Mouse (Mus musculus): ENCODE measurements at regions not wholly inside any gene's neighbourhood (a gene's known extent, or its start where the extent isn't known, plus 50 kb on each side); places are given as distances from the start of the nearest gene placed in this dataset.

DNA sequence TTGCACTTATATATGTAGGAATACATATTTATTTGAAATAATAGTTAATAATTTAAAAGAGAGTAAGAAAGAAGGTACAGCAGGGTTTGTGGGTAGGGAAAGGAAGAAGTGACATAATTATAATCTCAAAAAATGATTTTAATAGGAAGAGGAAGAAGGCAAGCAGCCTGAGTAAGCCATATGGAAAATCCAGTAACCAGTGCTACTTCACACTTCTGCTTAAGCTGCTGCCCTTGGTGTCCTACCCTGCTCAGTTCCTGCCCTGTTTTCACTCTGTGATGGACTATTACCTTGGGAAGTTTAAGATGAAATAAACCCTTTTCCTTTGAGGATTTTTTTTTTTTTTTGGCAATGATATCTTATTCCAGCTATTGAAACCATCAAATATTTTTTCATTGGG lies 537.5 kb upstream of the Zeb2 start:
- no peak for DNase-seq (ENCODE audit: low spot score in 2 of 2)

DNA sequence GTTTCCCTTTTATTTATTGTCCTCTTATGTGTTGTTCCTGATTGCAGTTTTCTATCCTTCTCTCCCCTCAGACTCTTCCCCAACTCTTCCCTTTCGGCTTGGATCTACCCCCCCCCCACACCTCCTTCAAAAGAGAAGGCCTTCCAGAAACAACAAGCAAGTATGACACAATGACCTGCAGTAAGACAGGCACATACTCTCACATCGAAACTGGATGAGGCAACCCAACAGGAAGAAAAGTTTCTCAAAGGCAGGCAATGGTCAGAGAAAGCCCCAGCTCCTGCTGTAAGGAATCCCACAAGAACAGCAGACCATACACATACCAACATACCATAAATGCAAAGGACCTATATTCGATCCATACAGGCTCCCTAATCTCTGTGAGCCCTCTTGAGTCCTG lies 535.8 kb upstream of the Zeb2 start:
- no peak for DNase-seq (ENCODE audit: low spot score in 2 of 2)

DNA sequence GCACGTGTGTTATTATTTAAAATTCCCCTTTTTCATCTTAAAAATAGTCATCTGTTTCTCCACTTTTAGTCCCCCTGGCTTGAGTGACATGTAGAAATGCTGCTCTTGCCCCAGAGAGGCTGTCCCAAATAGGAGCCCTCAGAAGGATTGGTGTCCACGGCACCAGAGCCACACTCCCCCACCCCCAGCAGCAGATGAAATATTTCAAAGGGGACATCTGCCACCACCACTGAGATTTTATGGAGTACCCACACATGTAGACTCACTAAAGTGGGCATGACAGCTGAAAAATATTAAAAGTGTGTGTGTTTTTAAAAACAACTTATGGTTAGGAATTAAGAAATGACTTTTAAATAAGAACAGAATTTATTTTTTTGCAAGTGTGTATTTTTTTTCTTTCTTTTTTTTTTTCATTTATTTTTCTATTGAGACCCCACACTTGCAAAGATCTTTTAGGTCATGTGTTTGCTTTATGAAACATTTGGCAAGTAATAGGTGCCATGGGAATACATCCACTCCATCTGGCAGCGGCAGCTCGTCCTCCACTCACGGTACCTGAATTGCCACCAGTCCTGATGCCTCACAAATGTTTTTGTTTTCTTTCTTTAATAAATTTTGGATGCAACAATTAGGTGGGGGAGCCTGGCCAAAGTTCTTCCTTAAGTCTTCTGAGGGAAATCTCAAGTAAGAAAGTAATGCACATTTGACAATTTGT lies 533.2 kb upstream of the Zeb2 start:
- DNase-seq (ENCODE audit: low spot score in 2 of 2): no peak

DNA sequence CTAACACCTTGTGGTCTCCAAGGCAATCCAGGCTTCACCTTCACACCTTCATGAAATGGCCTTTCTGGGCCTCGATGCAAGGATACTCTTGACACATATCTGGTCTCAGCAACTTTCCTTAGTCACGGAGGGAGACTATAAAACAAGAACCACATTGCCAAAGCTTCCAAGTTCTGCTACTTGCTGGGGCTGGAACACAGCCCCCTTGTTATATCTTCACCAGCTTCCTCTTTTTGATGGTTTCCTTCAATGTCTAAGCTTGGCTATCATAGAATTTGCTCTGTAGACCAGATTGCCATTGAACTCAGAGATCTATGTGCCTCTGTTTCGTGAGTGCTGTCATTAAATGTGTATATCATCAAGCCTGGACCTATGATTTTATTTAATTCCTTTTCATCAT lies 530.7 kb upstream of the Zeb2 start:
- no peak for DNase-seq (ENCODE audit: low spot score in 2 of 2)

DNA sequence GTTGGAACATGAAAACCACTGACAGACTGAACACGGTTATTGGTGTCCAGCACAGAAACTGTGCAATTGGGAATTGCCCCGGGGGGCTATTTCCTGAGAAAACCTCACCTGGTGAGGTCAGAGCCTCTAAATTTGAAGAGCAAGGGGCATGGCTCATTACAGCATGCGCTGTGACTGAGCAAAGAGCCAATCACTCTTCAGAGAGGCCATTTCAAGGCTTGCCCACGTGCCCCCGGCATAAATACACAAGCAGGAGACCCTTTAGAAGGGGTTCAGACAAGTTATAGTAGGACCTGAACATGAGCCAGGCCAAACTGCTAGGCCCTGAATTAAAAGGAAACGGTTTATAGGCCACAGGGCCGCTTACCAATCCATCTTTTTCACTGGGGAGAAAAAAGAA lies 512.9 kb upstream of the Zeb2 start:
- DNase-seq (ENCODE audit: low spot score in 2 of 2): no peak

DNA sequence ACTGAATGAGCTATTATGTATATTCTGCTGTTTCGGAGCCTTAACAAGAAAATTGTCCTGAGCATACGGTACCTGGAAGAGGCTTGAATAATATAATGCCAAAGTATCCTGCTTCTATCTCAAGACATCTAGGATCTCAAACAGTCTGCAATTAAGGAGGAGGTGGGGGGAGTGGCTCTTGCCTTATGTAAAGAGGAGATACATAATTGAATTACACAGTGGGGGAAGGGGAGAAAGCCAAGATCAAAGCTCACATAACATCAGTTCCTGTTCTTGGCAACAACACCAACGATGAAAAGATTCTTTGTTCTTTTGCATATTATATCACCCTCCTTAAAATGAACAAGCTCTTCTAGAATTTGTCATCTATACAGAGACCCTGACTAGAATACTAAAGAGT lies 512.4 kb upstream of the Zeb2 start:
- DNase-seq (ENCODE audit: low spot score in 2 of 2): no peak

DNA sequence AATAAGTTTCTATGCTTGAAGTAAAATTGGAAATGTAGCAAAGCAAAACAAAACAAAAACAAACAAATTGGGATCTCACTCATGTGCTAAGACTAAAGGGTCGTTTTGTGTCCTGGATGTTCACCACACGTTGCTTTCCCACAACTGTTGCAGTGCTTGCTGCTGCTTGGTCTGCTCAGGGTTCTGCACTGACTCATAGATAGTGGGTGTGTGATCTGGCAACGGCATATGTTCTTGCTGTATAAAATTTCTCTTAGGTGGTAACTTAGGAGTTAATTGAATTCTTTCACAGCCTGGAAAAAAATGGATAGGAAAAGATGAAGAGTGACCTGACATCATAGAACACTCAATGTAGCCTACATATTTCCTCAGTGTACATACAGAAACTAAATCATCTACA lies 505.9 kb upstream of the Zeb2 start:
- DNase-seq (ENCODE audit: low spot score in 2 of 2): no peak

DNA sequence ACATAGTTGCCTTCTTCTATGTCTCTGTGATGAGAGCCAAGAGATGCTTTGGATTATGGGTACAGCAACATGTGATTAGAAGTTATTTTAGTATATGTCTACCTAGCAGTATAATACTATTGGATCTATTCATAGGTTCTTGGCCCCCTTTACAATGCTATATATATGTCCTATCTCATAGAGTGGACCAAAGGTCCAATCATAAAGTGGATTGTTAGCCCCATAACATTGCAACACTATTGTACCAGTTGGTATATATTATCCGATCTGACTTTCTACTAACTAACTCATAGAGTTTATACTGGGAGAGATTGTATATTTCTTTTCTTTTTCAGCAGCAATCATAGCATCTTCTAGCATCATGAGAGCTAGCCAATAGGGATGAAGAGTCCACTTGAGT lies 491.7 kb upstream of the Zeb2 start:
- no peak for DNase-seq (ENCODE audit: low spot score in 2 of 2)

DNA sequence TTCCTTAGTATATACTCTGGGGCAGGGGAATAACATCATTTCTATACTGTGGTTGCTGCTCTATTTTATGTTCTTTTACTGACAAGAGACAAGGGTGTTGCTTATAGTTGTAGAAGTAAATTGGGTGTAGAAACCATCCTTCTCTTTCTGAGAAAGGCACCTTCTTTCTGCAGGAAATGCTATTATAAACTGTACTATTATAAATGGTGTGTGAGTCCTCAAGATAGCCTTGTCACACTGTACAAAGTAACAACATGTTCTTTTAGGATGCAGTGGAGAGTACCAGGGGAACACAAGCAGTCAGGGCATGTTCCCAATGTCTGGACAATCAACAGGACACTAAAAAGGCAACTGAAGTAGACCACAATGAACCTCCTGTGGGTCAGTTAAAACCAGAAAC lies 490.2 kb upstream of the Zeb2 start:
- no peak for DNase-seq (ENCODE audit: low spot score in 2 of 2)

DNA sequence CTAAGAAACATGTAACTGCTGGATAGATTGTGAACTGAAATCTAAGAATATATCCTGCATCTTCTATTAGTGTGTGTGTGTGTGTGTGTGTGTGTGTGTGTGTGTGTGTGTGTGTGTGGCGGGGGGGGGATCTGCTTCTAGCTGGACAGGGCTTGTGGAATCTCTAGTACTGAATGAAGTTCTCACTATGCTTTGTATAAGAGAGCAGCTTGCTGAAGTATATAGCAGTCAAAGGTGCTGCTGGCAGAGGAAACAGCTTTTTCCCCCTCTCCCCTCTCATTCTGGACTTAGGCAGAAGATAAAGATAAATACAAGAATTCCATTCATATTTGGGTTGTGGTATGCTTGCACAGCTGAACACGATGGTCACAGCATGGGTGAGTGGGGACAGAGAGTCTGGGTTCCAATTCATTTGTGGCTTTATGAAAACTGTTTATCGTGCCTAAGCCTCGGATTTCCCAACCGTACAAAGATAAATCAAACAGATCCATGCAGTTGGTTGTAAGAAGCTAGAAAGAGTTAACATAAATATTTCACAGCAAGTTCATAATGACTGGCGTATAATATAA lies 484.2 kb upstream of the Zeb2 start:
- no peak for DNase-seq (ENCODE audit: low spot score in 2 of 2)

DNA sequence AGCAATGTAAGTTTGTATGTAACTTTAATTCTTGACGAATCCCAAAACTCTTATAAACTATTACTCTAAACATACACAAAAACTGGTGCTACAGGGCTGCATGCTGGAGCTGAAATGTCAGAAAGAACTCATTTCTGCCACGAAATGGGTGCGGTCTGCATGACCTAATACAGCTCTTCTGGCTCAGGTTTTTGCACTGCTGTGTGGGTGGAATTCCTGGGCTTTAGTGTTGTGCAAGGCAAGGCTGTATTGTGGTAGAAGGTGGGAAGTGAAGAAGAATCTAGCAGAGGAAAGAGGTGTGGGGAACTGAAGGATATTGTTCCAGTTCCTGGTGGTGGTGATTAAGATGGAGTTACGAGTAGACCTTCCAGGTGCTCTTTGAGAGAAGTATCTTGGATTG lies 476.6 kb upstream of the Zeb2 start:
- no peak for DNase-seq (ENCODE audit: low spot score in 2 of 2)

DNA sequence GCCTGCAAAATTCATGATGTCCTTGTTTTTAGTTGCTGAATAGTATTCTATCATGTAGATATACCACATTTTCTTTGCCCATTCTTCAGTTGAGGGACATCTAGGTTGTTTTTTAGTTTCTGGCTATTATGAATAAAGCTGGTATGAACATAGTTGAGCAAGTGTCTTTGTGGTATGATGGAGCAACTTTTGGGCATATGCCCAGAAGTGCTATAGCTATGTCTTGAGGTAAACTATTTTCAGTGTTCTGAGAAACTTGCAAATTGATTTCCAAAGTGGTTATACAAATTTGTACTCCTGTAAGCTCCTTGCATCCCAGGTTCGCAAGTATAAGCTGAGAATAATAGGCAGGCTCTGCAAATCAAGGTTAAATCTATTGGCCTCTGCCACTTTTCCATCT lies 473.8 kb upstream of the Zeb2 start:
- DNase-seq (ENCODE audit: low spot score in 2 of 2): no peak

DNA sequence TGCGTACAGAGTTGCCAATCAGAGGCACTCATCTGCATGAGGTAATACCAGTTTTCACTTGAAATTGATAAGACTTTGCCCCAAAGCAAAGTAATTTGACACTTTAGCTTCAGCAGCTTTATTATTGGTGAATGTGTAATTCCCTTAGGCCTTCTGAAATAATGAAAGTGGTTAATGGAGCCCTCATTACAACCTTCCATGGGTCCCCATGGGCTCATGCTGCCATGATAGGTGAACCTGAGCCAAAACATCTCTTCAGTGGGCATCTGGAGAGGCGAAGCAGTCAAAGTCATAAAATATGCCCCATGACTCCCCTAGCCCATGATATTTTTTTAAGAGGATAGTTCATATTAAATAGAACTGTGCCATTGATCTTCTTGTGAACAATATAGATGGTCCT lies 471.1 kb upstream of the Zeb2 start:
- DNase-seq (ENCODE audit: low spot score in 2 of 2): no peak

DNA sequence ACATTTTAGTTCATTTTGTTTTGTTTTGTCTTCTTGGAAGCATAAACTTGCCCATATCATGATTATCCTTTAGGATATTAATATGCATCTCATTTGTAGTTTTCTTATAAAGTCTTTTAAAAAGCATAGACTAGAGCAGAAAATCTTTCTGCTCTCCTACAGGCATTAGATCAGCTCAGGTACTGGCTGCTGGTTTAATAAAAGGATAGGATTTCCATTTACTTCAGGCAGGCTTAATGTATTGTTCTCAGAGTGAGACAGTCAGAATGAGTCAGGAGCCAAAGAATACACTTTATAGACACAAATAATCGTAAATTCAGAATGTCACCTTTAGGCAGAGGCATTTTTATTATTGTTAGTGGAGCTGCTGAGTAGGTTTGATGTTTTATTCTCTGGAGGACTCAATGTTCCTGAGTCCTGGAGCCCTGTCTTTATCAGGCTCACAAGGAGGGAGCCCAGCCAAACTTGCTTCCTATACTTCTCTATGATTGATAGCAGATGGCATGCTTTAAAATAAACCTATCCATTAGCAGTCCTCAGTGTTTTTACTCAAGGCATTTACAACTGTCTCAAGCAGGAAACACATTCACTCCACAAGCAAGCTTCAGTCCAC lies 469.5 kb upstream of the Zeb2 start:
- no peak for DNase-seq (ENCODE audit: low spot score in 2 of 2)

DNA sequence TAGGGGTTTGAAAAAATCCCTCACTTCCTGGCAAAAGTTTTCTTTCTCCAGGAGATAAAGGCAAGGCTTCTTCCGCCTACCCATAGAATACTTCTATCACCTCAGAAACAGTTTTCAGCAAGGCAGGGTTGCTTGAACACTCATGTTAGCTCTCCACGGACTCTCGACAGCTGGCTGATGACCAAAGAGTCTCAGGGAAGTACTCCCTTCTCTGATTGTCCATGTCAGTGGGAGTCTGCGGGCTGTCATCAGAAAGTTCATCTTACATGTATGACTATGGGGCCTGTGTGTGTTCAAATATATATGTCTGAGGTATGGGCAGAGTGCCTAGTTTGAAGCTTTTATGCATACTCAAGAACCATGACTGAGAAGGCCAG lies 464.3 kb upstream of the Zeb2 start:
- DNase-seq (ENCODE audit: low spot score in 2 of 2): no peak

DNA sequence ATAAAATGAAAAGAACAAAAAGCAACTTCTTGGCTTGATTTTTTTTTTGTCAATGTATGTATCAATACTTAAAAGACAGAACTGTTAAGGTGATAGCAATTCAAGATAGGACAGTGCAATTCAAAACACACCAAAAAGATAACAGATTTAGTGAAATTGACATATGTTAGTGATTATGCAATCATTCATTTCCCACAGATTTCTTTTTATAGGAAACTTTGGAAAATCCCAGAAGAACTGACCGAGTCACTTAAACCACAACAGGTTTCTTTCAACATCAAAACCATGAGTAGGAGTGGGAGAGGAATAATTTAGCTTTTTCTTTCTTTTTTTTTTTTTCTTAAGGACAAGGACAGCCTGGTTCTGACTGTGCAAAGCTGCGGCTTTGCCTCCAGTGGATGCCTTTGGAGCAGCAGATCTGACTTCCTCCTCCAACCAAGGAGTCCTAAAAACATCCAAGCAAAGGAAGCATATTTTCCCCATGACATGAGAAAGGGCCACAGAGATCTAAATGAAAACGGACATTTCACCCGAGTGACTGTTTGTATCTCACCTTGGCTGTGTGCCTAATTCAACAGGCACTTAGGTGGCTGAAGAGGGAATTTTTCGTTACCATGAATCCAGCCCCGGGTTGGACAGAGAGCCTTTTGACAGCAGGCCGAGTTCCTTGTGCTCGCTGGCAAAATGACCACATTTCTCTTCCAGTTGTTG lies 463.8 kb upstream of the Zeb2 start:
- DNase-seq (ENCODE audit: low spot score in 2 of 2): no peak

DNA sequence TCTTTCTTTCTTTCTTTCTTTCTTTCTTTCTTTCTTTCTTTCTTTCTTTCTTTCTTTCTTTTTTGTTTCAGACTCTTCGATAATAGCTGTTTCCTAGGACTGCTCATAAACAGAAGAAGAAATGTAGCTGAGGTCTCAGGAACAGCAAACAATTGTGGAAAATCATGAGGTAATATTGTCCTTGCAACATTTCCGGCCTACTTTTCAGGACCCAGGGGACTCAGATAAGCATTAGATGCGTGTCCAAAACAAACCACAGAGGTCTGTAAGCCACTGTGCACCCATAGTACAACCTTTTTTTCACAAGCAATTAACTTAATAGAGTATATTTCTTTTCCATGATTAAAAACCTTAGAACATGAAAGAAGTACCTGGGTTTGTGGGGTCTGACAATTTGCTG lies 455.7 kb upstream of the Zeb2 start:
- DNase-seq (ENCODE audit: low spot score in 2 of 2): no peak

DNA sequence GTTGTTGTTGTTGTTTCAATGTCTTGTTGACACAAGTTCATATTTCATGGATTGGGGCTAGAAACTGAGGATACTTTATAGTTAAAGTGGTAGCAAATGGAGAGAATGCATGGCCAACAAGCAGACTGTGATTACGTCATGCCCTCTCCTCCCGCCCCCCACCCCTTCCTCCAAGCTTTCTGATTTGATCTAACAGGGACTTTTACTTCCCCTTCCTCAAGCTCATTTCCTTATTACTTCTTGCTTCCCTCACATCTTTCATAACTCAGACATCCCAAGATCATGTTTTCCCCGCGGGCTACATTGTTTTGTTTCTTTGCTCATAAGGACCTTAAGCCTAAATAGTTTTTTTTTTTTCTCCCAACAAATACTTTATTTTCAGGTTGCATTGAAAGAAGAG lies 437.5 kb upstream of the Zeb2 start:
- DNase-seq (ENCODE audit: low spot score in 2 of 2): no peak

DNA sequence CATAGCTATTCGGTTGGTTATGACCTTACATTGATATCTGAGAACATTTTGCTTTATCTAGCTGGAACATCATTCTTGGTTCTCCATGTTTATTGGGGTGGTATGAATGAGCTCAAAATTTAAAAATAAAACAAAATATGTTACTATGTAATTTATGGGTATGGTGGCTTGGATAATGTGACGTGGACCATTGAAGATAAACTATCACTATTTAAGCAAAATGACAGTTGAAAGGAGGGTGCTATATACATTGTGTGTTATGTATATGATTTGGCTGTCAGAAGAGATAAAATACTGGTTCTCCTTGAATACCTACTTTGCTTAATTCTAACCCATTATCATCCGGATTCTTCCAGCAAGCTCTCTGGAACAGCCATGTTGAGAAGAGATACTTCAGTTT lies 424.2 kb upstream of the Zeb2 start:
- no peak for DNase-seq (ENCODE audit: low spot score in 2 of 2)

DNA sequence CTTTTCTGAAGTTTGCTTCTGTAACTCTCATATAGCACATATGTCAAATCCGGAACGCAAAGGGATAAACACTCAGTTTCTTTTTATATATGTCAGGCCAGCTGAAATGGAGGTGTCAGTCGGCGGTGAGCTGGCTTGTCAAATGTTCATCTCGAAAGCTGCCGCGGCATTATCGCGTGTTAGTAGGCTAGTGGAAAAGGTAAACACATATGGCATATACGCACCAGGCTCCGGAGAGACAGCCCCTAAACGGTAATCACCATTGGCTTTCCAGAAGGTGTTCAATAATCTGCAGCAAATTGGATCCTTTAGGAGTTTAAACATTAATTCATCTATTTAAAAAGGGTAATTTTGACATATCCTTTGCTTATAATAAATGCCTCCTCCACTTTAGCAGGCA lies 421.8 kb upstream of the Zeb2 start:
- no peak for DNase-seq (ENCODE audit: low spot score in 2 of 2)

DNA sequence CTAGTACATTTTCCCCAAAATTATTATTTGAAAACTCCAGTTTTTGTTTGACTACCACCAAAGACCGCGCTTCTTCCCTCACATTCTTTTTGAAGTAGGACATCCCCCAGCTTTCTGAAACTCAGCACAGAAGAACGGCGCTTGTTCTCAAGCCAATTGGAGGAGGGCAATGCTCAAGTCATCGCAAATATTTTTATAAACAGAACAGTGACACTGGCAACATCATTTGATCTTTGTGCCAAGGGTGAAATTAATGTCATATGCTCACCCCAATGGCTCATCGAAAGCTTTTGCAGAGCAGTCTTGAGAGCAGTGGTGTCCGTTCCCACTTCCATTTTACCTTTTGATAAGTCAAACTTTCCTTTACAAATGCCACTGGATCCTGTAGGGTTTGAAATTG lies 420.5 kb upstream of the Zeb2 start:
- no peak for DNase-seq (ENCODE audit: low spot score in 2 of 2)

DNA sequence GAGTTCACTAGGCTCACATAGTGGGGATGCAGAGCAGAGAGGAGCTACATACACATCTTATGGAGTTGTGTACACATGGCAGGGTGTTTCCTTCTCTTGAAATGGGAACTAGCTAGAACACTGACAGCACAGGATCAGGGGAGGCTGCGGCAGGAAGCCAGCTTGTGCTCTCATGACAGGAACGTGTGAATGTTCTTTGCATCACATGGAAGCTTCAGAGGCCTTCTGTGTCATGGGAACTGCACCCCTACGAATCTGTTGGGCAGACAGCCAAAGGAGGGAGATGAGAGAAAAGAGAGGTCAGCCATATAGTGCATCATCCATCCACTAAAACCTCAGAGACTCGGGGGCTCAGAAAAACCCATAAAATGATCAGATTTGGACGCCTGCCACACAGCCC lies 417.6 kb upstream of the Zeb2 start:
- DNase-seq (ENCODE audit: low spot score in 2 of 2): no peak

DNA sequence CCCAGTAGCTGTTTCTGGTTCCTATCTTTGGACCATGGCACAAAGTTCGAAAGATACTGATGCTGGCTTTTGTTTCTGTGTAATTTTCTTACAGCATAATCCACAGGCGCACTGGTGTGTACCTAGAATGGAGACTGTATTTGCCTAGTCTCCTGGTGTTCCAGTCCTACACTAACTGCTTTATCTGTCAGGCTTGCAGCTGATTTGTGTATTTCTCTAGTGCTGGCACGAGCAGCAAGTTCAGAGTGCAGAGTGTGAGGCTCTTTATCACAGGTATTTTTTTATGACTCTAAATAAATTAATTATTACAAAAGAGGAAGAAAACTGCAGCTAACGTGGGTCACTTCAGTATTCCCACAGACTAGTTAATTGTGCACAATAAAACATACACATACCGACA lies 405.1 kb upstream of the Zeb2 start:
- no peak for DNase-seq (ENCODE audit: low spot score in 2 of 2)
